Mouse (Mus musculus) common myeloid progenitor, adult 5-6 weeks (primary cell): ENCODE measurements around the gene Cadm1. TPM values are rescaled to one million over a fixed set of nuclear protein-coding genes. Genes with fewer than 3 reads are reported as not detected.

Experiments
- ATAC-seq: replicated peaks from 2 replicates; pipeline ENCODE4 v1.8.0; 2016; ENCODE audit warnings: low read depth, mild to moderate bottlenecking, moderate TSS enrichment, inconsistent platforms; ENCODE audit not compliant: poor library complexity, severe bottlenecking
- total RNA-seq: library from RNA; stranded (forward); fragments of 200-1000, 187-1606 nt; gene quantifications from 2 replicates; pipeline ENCODE4 v1.2.3, GENCODE M21; 2017

Cadm1 gene
- total RNA-seq: 0.69 TPM in 1 of 2 replicates, not detected in the other

DNA sequence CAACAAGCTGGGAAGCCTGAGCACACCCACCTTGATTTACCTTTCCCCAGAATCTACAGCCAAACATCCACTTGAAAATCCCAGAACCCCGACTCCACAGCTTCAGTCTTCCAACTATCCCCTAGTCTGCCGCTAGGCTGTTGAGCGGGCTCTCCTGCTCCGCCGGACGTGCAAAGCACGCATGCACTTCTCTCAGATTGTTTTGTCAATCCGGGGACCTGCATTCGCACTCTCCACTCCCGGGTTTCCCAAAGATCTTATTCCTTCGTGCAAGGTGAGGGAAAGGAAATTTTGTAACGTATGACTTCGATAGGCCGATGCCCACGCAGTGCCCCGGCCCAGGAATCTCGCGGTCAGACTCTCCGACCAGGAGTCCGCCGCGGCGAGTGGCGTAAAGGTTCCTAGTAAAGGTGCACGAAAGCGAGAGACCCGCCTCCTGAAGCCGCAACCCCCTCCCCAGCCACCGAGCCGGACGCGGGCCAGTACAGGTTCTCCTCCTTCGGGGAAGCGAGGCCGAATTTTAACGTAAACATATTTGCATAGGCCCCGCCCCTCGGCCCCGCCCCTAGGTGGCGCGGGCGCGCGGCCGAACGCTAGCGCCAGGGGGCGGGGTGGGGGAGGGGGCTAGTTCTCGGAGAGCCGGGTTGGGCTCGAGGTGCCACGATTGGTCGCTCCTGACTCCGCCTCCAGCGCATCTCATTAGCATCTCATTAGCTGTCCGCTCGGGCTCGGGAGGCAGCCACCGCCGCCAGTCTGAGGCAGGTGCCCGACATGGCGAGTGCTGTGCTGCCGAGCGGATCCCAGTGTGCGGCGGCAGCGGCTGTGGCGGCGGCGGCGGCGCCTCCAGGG, at the start of gene Cadm1:
TSS of gene Cadm1 (plus strand) at position 572 of the 849 bp plus-strand sequence.
- peak; percentile 97 for ATAC-seq

DNA sequence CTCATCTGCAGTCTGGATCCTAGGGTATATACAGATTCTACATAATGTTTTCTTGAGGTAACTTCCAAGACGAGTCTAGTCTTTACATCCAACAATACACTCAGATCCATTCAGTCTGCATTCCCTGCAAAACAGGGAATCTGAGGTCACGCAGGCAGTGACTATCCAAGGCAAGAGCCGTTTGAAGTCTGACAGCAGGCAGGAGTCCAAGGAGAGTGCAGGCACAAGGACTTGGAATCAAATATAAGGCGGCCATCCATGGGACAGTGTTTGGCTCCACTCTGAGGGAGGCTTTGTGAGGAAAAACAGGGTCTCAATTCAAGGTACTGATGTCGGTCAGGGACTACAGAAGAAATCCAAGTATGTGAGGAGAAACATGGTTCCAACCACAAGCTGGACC, 45.5 kb upstream of the Cadm1 start:
- ATAC-seq: no peak

DNA sequence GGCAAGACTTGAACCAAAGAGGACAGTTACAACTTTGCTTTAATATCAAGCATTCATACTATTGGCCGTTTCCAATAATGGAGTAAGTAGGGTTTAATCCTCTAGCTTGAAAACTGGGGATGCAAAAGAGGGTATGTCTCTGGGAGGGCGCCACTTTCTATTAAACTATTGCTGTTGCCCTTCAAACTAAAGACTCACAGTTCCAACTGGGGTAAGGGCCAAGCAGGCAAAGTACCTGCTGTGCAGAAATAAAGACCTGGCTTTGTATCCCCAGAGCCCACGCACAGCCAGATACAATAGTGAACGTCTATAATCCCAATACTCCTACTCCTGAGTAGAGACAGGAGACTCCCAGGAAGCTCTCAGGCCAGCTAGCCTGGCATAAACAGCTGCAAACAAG, 44.8 kb upstream of the Cadm1 start:
- no peak for ATAC-seq

DNA sequence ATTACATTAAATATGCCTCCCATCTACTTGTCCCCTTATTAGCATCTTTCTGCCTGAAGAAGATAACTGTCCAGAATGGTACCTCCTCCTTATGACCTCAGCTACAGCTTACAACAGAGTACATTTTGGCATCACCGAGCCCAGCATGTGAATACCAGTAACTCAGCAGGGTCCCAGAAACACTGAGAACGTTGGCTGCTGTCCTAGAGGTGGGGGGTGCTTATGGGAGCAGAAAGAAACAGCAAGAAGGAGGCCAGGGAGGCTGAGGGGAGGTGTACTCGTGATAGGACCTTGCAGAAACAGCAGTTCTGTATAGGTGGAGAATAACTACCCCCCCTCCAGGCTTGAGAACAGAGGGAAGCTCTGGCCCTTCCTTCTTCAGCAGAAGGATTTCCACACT, 30.2 kb upstream of the Cadm1 start:
- ATAC-seq: no peak

DNA sequence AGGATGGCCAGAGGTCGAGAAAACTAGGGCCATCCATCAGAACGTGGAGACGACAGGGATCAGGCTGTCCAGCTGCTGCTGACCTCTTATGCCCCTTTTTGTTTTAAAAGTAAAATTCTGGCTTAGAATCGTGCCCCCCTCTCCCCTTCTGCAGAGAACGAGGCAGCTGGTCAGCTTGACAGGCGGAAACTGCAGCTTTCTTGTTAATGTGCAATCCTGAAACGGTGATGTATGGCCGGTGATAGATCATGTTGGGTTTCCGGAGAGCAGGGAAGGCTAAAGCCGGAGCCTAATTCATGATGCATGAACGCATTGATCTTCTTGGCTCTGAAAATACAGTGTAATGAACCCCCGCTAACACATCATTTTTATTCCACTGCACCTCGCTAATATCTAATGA, 24.0 kb upstream of the Cadm1 start:
- no peak for ATAC-seq

DNA sequence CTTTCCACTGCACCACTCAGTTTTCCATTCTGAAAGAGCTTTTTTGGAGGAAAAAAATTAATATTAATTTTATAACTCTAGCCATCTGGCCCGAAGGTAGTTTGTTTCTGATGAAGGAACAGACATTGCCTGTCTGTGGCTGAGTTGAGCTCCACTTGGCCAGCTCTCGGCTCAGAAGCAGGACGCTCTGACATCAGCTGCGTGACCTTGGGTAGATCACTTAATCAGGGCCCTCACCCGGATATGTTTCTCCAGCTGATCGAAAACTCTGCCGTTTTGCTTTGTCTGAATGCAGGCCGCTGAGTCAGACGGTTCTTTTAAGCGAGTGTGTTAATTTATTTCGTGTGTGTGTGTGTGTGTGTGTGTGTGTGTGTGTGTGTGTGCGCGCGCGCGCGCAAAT, 23.1 kb upstream of the Cadm1 start:
- ATAC-seq: no peak

DNA sequence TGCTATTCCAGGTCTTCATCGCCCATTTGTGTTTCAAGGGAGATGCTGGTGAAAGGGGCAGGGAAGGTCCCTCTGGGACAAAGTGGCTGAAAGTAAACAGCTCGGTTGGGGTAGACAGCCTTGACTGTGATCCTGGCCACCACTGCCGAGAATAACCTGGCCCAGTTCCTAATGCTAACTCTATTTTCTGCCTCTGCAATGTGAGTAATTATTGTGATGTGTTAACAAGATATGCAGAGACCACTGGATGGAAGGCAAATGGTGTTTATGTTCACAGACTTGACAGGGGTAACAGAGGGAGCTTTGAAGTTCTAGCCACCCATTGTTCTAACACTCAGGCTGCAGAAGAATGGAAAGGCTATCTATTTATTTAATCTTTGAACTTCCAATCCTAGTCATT, 21.9 kb upstream of the Cadm1 start:
- no peak for ATAC-seq

DNA sequence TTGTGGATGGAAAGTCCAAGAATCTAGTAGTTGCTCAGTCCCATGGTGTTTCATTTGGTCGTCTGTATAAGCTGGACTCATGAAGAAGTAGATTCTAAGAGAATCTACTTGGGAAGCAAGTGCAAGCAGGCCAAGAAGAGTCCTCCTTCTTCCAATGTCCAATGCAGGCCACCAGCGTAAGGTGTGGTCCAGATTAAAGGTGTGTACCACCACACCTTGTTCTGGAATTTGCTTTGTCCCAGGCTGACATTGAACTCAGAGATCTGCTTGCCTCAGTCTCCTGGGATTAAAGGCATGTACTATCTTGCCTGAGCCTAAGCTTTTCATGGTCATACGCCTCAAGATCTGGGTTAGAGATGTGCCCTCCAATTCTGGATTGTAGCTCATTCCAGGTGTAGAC, 17.5 kb upstream of the Cadm1 start:
- no peak for ATAC-seq

DNA sequence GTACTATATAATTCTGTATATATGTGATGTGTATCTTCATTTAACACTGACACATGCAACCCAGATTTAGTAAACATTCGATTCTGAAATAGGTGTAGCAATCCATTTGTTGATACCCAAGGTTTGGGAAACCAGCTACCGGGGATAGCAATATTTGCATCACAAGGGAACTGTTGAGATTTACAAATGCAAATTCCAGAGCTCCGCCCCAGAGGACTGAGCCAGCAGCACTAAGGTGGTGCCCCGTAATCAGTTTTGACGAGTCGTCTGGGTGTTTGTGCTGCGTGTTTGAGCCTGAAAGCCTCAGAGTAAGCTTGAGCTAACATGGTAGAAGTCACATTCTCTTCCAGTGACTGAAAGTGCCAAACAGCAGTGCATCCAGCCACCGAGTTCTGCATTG, 15.7 kb upstream of the Cadm1 start:
- no peak for ATAC-seq

DNA sequence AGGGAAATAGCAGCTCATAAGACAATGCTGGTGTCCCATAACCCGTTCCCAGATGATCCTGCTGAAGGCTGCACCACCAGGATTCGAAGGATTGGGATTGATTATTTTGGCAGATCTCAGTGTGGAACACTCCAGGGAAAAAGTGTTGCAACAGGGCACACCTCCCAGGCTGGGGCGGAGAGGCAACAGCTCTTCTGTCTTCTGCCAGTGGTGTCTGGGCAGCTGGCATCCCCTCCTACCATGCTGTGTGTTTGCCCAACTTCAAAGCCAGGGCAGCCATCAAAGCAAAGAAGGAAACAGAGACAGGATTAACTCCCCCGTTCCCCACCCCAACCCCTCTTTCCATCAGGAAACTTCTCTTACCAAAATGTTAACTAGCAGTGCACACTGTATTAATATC, 13.7 kb upstream of the Cadm1 start:
- no peak for ATAC-seq

DNA sequence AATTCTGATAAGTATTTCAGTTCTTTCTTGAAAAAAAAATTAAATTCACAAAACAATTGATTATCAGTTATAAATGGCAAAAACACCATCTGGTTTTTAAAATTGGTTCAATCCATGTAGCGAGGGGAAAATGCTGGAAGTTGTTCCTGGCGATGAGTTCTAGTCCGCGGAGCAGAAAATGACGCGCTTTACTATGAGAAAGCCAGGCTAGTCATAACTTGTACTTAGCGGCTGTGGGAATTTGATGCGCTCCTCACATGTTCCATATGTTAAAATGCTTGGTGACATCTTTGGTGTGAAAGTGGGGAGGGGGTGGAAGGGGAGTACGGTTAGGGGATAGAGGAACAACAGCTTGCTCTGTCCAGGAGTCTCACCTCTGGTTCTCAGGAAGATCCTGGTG, 2.7 kb upstream of the Cadm1 start:
- no peak for ATAC-seq

DNA sequence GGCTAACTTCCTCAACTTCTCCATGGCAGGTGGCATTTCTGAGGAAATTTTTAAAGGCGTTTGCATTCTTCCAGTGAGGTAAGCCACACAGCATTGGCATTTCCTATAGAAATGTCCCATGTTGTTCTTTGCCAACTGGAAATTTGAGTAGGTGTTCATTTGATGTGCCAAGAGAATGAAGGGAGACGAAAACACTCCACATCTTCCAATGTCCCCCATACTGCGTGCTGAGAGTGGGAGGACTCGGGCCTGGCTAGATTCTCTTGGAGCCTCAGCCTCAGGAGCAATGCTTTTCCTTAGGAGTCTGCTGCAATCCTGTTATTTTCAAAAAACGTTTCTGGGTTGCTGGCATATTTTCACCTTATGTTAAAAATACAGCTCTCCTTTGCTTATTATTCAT, 2.2 kb upstream of the Cadm1 start:
- no peak for ATAC-seq

DNA sequence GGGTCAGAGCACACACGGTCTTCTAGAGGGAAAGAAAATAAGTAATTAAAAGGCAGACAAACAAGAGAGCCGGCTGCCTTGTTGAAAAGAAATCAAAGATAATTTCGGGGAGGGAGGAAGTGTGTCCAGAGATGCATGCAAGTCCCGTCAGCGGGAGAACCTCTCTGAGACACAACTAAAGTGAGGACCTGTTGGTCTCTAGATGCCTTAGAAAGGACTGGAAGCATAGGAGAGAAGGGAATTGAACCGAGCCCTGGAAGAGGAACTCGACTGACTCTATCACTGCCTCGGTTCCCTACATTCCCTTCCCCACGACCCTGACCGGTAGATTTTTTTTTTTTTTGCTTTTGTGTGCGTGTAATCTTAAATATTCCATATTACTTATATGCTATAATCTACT, 791 bp upstream of the Cadm1 start:
- no peak for ATAC-seq

DNA sequence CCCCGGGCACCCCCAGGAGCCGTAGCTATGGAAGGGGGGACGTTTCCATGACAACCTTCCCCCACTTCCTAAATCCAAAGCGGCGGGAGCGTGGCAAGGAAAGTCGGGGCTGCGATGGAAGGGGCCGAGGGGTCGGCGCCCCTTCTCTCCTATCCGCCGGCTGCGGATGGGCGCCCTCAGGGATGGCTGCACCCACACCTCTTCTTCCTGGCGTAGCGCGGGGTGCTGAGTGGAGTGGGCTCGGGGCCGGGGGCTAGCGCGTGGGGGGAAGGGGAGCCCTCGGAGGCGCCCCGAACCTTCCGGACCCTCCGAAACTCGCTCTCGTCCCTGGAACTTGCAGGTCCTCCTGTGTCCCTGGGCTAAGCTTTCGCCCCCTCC, 560 bp downstream of the Cadm1 start:
- ATAC-seq: no peak

DNA sequence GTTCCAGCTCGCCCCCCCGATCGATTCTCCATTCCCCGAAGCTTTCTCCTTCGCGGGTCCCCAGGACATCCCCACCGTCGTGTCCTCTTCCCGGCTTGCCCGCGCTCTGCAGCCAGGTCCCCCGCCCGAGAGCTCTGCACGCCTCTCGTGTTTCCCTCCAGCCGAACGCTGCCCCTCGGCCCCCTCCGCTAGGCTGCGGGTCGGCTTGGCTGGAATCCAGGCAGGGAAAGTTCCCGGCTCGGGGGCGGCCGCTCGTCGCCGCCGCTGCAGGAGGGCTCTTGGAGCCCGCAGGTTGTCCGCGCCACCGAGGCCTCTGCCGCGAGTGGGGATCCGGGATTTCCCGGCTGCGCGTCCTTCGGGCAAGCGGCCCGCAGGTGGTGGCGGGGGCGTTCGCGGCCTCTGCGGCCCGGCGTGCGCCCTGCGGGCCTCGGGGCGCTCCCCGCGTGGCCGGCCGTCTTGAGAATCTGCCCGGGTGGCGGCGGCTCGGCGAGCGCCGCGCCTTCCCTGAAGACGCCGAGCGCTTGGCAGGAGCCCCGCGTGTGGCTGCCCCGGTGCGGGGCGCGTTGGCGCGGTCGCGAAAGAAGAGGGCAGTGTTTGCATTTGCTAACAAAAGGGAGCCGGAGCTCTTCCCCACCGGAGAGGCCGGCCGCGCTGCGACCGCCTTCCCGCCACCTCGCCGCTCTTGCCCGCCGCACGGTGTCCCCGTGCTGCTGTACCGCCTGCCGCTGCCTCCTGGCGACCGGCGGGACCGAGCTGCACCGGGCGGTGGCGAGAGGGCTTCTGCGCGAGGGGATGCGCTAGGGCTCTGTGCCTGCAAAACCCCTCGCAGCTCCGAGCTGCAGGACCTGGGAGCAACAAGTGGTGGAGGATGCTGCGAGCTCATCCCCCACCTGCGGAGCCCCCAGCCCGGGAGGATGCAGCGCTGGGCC, 1.2 kb downstream of the Cadm1 start:
- ATAC-seq: no peak

DNA sequence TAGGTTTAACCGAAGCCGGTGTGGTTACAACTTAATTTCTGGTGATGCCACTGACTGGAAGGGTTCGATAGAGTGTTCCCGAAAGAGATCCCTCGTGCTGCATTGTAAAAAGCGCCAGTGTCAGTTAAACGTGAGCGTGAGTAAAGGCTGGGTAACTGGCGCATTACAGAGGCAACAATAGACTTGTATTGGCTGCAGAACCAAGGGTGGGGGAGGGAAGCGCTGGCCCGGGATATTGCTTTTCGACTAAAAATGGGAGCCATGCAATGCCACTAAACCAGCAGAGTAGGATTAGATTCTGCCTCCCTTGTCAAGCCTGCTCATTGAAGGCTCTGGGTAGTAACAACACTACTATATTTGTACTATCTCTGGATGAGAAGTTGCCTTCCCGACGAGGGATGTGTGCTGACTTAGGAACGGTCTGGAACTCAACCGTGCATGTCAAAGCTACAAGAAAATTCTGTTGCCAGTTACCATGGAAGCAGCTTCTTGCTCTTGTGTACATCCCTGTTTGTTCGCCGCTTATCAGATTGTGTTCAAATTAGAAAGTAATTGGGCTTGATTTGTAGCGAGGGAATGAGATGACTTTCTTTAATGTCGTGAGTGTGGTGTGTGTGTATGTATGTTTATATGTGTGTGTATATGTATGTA, 2.4 kb downstream of the Cadm1 start:
- ATAC-seq: no peak

DNA sequence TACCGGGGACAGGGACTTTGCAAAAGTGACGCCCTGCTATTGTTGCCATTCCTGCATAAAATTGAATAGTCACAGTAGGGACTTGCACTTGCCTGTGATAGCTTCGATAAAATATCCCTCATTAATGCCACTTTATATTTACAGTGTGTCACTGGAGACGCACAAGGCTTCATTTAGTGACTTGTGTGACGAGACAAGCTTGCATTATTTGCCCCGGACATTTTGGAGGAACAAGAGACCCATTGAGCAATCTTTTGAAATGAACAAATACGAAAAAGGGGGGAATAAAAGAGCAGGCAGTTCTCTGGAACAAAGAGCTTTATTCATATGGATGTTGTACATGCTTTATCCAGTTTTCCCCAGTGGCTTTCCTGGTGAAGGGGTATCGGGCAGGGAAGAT, 3.5 kb downstream of the Cadm1 start:
- ATAC-seq: no peak

DNA sequence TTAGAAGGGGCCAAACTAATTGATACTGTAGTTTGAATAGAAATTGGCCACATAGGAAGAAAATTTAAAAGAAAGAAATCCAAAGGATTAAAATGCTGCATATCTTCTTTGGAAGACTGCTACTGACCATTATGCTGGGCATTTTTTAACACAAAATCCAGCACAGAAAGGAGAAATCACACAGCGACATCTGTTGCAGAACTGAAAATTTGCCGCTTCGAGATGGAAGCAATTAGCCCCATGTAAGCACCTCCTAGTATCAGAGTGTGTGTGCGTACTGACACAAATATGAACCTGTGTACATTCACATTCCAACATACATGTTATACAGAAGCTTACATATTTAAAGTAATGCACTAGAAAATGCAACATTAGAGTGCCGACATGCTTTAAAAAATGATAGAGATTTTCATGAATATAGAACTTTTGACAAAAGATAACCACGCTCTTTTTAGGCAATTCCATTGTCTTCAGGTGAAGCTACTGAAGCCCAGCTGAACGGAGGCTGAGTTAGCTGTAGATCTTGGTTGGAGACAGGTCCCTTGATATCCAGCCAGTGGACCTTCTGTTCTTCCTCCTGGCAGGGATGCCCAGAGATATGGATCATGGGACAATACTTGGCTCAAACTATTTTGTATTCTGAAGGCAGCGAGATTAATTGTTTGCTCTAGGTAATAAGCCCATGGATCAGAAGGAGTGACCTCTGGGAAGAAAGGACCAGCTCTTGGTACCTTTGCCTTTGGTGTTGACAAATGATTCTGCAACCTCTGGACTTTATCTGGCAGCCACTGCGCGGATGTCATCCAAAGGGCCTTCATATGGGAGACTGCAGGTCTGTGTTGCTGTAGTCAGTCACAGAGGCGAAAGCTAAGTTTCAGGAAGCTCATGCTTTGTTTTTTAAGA, 4.9 kb downstream of the Cadm1 start:
- no peak for ATAC-seq

DNA sequence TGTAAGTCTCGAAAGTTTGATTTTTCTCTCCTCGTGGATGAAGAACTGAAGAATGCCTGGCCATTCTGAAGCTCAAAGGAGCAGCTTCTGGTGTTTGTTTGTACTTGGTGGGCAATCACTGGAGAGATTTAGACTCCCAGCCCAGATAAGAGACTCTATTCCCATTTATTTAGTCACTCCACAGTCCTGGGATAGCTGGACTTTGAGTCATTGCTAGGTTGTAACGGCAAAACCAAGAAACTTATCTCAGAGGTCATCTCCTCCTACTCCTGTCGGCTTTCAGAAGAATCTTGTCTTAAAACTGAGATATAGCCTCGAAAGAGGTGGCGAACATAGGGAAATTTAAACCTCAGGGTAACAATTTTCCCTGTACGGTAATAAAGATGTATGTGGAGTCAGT, 15.3 kb downstream of the Cadm1 start:
- no peak for ATAC-seq

DNA sequence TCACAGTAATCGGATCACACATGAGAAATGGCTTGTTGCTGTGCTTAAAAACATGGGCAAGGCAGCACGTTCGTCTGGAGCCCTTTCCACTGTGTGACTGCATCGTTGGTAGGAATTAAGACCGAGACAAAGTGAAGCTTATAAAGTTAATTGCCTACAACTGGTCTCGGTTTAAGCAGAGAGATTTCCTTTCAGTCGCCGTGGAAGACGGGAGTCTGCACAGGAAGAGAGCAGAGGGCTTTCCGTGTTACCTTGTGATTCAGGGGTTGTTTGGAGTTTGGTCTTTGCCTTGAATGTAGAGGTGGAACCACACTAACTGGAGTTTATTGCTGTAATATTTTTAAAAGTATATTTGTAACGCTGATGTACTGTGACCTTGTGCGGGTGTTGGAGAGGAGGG, 15.7 kb downstream of the Cadm1 start:
- no peak for ATAC-seq
